Mouse (Mus musculus) kidney, postnatal 10 days (tissue): ENCODE data around the gene Dhx15.

ENCODE experiments used
- DNase-seq: peaks from one replicate; pipeline ENCODE4 v3.0.0; 2021; ENCODE audit warnings: mixed read lengths

The Dhx15 gene

GRCm38 (mm10) chr5:52141936-52142335, 48.4 kb downstream of the Dhx15 start:
- DNase-seq, result no peak

GRCm38 (mm10) chr5:52138819-52139218, 51.5 kb downstream of the Dhx15 start:
- DNase-seq, result no peak

DNA sequence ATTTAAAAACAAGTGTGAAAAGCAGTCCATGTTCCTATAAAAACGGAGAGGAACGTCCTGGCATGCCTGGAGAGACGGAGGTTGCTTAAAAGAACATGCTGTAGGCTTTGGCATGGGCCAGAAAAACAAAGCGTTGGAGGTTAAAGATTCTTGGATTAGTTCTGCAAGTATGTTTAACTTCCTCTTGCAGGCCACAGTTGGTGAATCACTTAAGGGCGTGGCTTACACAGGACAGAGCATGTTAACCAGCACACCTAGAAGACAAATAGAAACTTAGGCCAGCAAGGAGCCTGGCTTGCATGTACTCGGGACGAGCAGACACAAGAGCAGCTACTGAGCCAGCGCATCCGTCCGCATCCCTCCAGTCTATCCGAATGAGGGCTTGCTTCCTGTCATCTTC, 52.2 kb downstream of the Dhx15 start:
- no peak for DNase-seq

DNA sequence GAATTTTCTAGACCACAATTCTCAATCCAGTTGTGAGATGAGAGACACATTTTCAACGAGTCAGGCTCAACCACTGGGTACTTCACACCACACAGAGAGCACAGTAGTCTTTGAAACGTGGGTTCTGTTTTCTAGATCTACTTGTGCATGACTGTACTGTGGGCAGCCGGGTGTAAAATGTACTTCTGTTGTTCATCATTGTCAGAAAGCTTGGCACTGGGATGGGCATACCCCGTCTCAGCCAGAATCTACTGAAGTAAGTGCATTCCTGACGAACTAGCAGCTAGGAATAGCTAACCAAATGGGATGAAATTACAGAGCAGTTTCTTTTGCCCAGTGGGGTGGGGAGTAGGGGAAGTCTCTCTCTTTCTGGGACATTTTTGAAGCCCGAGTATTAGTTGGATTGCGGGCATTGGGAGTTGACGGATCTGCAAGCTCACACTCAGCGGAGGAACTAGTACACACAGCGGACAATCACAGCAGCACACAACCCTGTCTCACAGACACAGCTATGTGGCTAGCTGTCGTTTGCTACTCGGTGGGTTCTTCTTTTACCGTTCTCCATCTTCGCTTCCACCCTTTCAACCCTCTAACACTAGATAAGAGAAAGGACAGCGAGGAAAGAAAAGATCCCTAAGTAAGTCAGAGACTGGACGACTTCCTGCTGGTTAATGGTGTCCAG, 54.7 kb downstream of the Dhx15 start:
- DNase-seq, result no peak

GRCm38 (mm10) chr5:52132840-52133239, 57.5 kb downstream of the Dhx15 start:
- no peak for DNase-seq

- peak; percentile 54 for DNase-seq
Observed at GRCm38 (mm10) chr5:52132092-52132491, 58.2 kb downstream of the Dhx15 start.

GRCm38 (mm10) chr5:52131389-52131788, 58.9 kb downstream of the Dhx15 start:
- no peak for DNase-seq

GRCm38 (mm10) chr5:52130496-52130895, 59.8 kb downstream of the Dhx15 start:
- peak; percentile 76 for DNase-seq

- DNase-seq, result no peak
Observed at GRCm38 (mm10) chr5:52126263-52126662, 64.1 kb downstream of the Dhx15 start.

- DNase-seq, result no peak
Observed at GRCm38 (mm10) chr5:52125854-52126253, 64.5 kb downstream of the Dhx15 start.

GRCm38 (mm10) chr5:52122146-52122545, 68.2 kb downstream of the Dhx15 start:
- DNase-seq, result no peak

GRCm38 (mm10) chr5:52119822-52120221, 70.5 kb downstream of the Dhx15 start:
- peak; percentile 36 for DNase-seq

DNA sequence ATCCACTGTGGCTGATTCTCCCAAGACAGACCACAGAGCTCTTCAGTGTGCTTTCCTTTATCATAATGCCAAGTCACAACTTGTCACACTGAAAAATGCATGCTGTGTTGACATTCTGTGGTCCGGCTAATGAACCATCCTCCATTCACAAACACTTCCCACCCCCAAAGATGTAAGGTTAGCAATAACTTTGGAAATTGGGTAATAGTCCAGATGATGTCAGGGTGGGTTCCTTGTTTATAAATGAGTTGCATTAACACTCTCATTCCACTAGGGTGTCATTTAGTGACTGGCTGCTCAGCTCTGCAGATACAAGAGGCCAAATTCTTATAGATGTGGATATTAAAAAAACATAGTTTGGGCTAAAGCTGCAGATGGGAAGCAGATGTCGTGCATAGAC, 71.1 kb downstream of the Dhx15 start:
- DNase-seq, result no peak

DNA sequence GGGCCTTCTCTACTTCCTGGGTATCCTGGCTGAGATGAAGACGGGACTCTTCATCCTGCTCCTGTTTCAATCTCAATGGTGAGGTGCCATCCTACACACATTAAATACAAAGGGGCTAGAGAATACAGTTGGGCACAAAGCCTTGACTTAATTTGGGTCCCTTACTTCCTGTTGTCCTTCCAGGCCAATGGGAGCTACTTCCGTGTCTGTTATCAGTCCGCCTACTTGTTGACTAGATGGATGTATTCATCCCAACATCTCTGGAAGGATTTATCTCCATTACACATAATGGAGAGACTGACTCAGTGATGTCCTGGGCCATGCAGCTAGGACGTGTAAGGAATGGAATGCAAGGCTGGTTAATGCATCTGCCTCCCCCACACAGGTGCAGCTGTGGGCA, 72.5 kb downstream of the Dhx15 start:
- no peak for DNase-seq

DNA sequence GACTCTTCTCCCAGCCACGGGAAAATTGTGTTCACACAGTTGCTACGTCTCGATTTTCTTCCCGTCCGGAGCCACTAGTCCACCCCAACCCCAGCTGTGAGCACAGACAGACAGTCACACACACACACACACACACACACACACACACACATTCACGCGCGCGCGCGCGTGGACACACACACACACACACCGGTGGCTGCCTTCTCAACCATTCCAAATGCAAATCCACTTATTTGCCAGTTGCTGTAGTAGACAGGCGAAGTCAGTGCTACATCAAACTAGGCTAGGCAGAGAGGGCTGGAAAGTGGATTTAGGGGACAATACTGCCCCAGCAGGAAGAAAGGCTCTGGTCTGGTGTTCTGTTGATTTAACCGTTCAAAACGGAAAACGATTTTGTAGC, 73.9 kb downstream of the Dhx15 start:
- DNase-seq, result peak; percentile 21

- DNase-seq, result peak; percentile 75
Observed at GRCm38 (mm10) chr5:52115821-52116317, 74.4 kb downstream of the Dhx15 start.

- peak; percentile 38 for DNase-seq
Observed at GRCm38 (mm10) chr5:52114751-52115451, 75.4 kb downstream of the Dhx15 start.

DNA sequence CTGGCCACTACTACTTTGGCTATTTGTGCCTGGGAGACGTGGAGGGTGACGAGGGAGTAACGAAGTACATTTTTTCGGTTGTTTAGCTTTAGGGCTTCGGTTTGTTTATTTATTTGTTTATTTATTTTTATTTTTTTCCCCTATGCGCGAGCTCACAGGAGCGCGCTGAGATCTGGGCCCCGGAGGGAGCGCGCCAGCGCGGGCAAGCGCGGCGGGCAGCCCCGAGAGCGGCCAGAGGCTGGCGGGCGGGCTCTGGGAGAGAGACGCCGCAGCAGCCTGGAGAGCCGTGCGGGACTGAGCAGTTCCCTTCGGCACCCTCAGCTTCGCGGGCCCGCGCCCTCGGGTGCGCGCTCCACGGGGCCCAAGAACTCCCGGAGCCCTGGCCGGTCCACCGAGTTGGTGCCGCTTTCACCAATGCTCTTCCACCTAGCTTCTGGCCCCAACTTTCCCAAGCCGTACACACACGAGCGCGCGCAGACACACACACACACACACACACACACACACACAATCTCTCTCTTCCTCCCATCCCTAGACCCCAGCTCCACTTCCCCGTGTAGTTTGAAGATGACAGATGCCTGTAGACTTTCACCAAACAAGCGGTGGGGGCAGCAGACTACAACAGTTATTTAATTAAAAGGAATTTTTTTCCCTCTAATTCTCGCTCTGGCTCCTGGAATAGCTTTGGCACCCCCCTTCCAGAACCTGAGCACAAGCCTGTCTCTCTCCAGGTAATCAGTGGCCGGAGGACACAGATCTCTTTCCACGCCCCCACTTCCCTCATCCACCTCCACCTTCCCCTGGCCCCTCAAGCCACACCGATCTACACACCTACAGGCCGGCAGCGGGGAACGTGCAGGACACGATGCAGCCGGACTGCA, 76.2 kb downstream of the Dhx15 start:
- DNase-seq, result peak; percentile 49

DNA sequence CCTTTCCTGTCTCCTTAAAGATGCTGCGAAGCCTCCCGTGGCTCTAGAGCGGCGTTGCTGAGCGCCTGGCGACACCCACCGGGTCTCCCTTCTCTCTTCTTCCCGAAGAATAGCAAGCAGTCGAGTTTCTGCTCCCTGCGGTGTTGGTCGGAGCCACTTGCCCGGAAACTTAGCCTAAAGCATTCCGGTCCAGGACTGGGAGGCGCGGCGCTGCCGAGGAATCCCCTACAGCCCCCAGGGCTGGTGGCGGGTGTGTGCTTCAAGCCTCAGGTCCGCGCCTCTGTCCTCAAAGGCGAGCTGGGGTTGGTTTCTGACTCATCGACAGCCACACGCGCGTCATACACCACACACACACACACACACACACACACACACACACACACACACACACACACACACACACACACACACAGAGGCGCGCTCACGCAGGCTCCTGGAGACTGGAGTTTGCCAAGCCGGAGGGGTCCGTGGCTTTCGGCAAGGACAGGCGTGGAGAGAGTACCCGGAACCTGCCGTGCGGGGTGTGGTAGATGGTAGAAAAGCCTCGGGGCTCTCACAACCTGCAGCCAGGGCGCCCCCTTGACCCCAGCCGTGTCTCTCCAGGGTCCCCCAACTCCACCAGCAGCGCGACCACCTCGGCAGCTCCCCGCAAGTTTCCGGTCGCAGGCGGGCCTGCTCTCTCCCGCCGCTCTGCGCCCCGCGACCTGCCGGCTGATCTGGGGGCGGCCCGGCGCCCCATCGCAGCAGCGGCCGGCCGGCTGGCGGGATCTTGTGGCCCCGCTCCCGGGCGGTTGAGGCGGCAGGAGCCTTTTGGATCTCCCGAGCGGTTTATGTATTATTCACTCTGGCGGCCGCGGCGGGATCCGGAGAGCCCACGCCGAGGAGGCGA, 77.1 kb downstream of the Dhx15 start:
- peak; percentile 53 for DNase-seq

GRCm38 (mm10) chr5:52112191-52112760, 78.0 kb downstream of the Dhx15 start:
- no peak for DNase-seq

DNA sequence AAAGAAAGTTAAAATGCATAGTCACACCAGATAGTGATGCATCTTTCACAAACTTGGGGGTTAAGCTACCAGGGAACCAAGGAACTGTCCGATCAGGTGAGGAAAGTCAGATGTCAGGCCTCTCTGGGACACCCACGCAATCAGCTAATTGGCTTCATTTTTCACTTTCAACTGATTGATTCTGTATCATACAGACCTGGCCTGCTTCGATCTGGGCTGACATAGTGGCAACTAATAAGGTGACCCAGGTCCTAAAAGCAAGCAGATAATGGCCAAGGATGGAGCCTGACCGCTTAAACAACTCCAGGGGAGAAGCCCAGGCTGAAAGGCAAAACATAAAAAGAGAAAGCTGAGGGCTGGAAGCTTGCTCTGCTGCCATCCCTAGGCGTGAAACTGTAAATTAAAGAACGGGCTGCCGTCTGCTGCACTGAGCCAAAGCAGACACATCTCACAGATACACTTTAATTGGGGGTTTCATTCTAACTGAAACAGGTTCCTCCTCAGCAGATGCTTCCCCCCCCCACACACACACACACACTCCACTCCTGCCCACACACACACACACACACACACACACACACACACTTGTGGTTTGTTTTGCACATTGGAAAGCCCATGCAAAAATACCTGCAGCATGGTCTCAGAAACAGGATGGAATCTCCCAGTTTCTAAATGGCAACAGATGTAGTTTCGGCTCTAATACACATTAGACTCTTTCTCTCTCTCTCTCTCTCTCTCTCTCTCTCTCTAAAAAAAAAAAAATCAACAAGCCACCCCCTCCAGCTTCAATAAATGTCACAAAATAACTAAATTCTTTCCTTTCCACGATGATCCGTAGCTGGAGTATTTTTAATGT, 79.3 kb downstream of the Dhx15 start:
- no peak for DNase-seq
